Mouse (Mus musculus) G1E (cell line): ENCODE measurements around the gene Ttll12. TPM values are rescaled to one million over a fixed set of nuclear protein-coding genes. Genes with fewer than 3 reads are reported as not detected.

Source experiments
- ATAC-seq: 2 replicates; pipeline ENCODE4 v1.8.0; 2016; ENCODE audit warnings: mild to moderate bottlenecking; ENCODE audit not compliant: insufficient number of reproducible peaks, poor library complexity, low FRiP score, severe bottlenecking; ENCODE audit errors: extremely low read depth
- DNase-seq: peaks from one replicate; pipeline ENCODE4 v3.0.0; 2012; ENCODE audit warnings: low spot score
- H3K27me3 ChIP-seq: 2 replicates; pipeline ENCODE4 v1.6.1; 2012; ENCODE audit warnings: mild to moderate bottlenecking, low read length, inconsistent platforms; ENCODE audit not compliant: insufficient read depth
- H3K36me3 ChIP-seq: replicated peaks from 2 replicates; pipeline ENCODE3; 2012; ENCODE audit warnings: mild to moderate bottlenecking, inconsistent platforms
- H3K4me1 ChIP-seq: 2 replicates; pipeline ENCODE4 v1.6.1; 2012; ENCODE audit warnings: low read depth, low read length, inconsistent platforms, mixed read lengths; ENCODE audit not compliant: insufficient read depth
- H3K4me3 ChIP-seq: 2 replicates; pipeline ENCODE4 v1.5.1; 2012; ENCODE audit warnings: low read depth, mild to moderate bottlenecking, inconsistent platforms, low read length, moderate library complexity, mixed read lengths
- H3K9me3 ChIP-seq: replicated peaks from 2 replicates; pipeline ENCODE4 v1.6.1; 2012; ENCODE audit warnings: inconsistent platforms
- CTCF ChIP-seq: IDR thresholded peaks from 2 replicates; pipeline ENCODE4 v1.5.1; 2012; ENCODE audit warnings: low read depth, low read length, inconsistent platforms, mixed read lengths
- GATA1 ChIP-seq: IDR thresholded peaks from 2 replicates; pipeline ENCODE4 v1.6.1; 2012; ENCODE audit warnings: borderline replicate concordance, low read length, inconsistent platforms, mixed read lengths
- GATA2 ChIP-seq: IDR thresholded peaks from 2 replicates; pipeline ENCODE4 v1.6.1; 2012; ENCODE audit warnings: low read depth, low read length, inconsistent platforms, borderline replicate concordance
- POLR2AphosphoS5 ChIP-seq: IDR thresholded peaks from 2 replicates; pipeline ENCODE4 v1.6.1; 2012; ENCODE audit warnings: low read depth, low read length, inconsistent platforms; ENCODE audit not compliant: insufficient replicate concordance
- TAL1 ChIP-seq: conservative IDR thresholded peaks from 2 replicates; pipeline ENCODE4 v1.6.1; 2012; ENCODE audit warnings: low read depth, low read length, inconsistent platforms, mixed read lengths
- polyA plus RNA-seq: library from polyadenylated mRNA; stranded (reverse); fragments of >175 nt; gene quantifications from 2 replicates; pipeline ENCODE4 v1.2.3, GENCODE M21; 2012
- total RNA-seq, 2 experiments: library from RNA; stranded (forward) in 1 of 2; stranded (reverse) in 1 of 2; fragments of 200-1000 nt in 1 of 2; fragments of >200 nt in 1 of 2; fragmentation: Nextera tagmentation in 1 of 2; gene quantifications; 2 replicates each; pipeline ENCODE4 v1.2.3; 2014 to 2017

The Ttll12 gene
- total and polyA plus RNA-seq, 3 experiments, result 15.5 to 181 (median 59.4) TPM

DNA sequence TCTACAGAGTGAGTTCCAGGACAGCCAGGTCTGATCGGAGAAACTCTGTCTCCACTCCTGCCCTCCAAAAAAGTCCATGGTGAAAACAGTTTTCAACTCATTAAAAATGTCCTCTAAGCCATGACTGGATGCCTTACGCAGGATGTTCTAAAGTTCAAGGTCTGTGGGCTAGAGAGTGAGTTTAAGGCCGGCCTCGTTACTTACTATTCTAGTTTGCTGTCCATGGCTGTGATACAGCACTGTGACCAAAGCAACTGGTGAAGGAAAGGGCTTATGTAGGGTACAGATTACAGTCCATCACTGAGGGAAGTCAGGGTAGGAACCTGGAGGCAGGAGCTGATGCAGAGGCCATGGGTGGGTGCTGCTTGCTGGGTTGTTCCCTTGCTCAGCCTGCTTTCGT is 26.4 kb downstream of the Ttll12 start:
- H3K4me3 ChIP-seq, result no peak overlapping the region
- no peaks in the 10 kb centered on the region for H3K27me3 ChIP-seq
- H3K4me1 ChIP-seq, result peaks cover 68% of the 10 kb centered on the region
- ATAC-seq (no peak), DNase-seq (no peak)
- no peak for TF ChIP-seq GATA2
- TF ChIP-seq CTCF, result no peak
- no peak for TF ChIP-seq GATA1
- no peaks in the 10 kb centered on the region for H3K9me3 ChIP-seq
- peaks cover 49% of the 10 kb centered on the region for H3K36me3 ChIP-seq

- H3K9me3 ChIP-seq, result no peaks in the 10 kb centered on the region
- H3K27me3 ChIP-seq, result no peaks in the 10 kb centered on the region
- DNase-seq (no peak), ATAC-seq (no peak)
- H3K36me3 ChIP-seq, result peaks cover 46% of the 10 kb centered on the region
- no peak overlapping the region for H3K4me3 ChIP-seq
- peaks cover 74% of the 10 kb centered on the region for H3K4me1 ChIP-seq
- TF ChIP-seq GATA2 (no peak), TAL1 (no peak), CTCF (no peak), POLR2AphosphoS5 (no peak), GATA1 (no peak)
Measured at GRCm38 (mm10) chr15:83567728-83568127, 27.2 kb downstream of the Ttll12 start.

DNA sequence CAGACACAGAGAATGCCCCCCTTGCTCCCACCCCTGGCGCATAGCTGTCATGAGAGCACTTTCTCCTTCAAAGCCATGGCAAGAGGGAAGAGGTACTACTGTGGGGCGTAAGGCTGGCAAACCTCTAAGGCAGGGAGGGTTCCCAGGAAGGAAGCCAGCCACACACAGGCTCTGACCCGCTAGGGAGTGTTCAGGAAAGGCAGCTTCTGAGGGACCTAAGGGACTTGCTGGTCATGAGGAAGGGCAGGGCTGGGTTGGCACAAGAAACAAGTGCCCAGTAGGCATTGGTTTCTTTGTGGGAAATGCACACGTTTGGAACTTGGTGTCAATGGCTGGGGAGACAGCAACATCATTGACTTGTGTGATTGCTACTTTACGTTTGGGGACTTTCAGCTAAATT is 29.0 kb downstream of the Ttll12 start:
- Histone ChIP-seq H3K4me3 (no peak overlapping the region; the same call in 1 of the 2 replicates), H3K9me3 (no peaks in the 10 kb centered on the region), H3K27me3 (no peaks in the 10 kb centered on the region), H3K36me3 (peaks cover 30% of the 10 kb centered on the region), H3K4me1 (peaks cover 77% of the 10 kb centered on the region)
- no peak for TF ChIP-seq TAL1
- TF ChIP-seq GATA1, result no peak
- TF ChIP-seq CTCF, result no peak
- TF ChIP-seq POLR2AphosphoS5, result no peak
- TF ChIP-seq GATA2, result no peak
- ATAC-seq, result no peak
- DNase-seq, result no peak

- peak; percentile 64 for ATAC-seq
- H3K4me3 ChIP-seq, result peak overlapping the region; percentile 53; the same call in 1 of the 2 replicates
- H3K9me3 ChIP-seq, result no peaks in the 10 kb centered on the region
- H3K36me3 ChIP-seq, result peaks cover 25% of the 10 kb centered on the region
- TF ChIP-seq GATA1 (no peak), TAL1 (no peak), POLR2AphosphoS5 (no peak), CTCF (no peak), GATA2 (no peak)
- no peaks in the 10 kb centered on the region for H3K27me3 ChIP-seq
- peak; percentile 31 for DNase-seq
- H3K4me1 ChIP-seq, result peaks cover 74% of the 10 kb centered on the region
Measured at GRCm38 (mm10) chr15:83565434-83565833, 29.5 kb downstream of the Ttll12 start.

GRCm38 (mm10) chr15:83563857-83564651 is 30.9 kb downstream of the Ttll12 start:
- TF ChIP-seq GATA1, result no peak
- ATAC-seq, result no peak
- no peaks in the 10 kb centered on the region for H3K27me3 ChIP-seq
- DNase-seq, result peak; percentile 37
- peak overlapping the region; percentile 87 for H3K4me3 ChIP-seq
- peaks cover 61% of the 10 kb centered on the region for H3K4me1 ChIP-seq
- no peaks in the 10 kb centered on the region for H3K9me3 ChIP-seq
- H3K36me3 ChIP-seq, result peaks cover 12% of the 10 kb centered on the region

DNA sequence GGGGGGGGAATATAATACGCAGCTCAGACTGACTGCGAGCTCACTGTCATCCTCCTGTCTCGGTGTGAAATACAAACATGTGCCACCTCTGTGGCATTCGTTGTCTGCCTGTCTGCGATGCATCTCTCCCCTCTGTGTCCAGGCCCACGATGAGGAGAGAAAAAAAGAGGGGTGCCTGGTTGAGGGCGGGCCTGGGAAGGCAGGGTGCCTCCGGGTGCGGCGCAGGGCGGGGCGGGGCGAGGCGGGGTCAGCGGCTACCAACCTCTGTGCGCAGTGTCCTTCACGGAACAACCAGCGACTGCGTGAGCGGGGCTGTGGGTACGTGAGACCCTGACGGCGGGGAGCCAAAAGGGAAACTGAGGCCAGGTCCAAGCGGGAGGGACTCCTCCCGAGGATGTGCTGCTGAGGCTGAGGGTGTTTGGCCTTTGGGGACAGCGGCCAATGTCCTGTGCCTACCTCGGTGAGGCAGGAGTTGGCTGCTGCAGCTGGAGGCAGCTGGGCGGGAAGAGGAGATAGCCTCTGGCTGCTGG is 31.6 kb downstream of the Ttll12 start, which contains the start of the genes Tspo and Mcat:
Tspo (plus strand) TSS at position 266 of the 530 bp plus-strand sequence.
Mcat (minus strand) TSS at position 461 of the 530 bp plus-strand sequence.
- peak within 1 kb of the TSS; percentile 87 for H3K4me3 ChIP-seq
- no peaks in the 10 kb centered on the region for H3K9me3 ChIP-seq
- peak; percentile 43 for ATAC-seq
- H3K27me3 ChIP-seq, result no peaks in the 10 kb centered on the region
- peaks cover 9% of the 10 kb centered on the region for H3K36me3 ChIP-seq
- TF ChIP-seq GATA1 (no peak), CTCF (no peak), TAL1 (no peak), GATA2 (no peak), POLR2AphosphoS5 (no peak)
- peaks cover 61% of the 10 kb centered on the region for H3K4me1 ChIP-seq
- peak; percentile 56 for DNase-seq
